Mouse (Mus musculus) forebrain, embryonic 12.5 days (tissue): ENCODE measurements around the gene Irf2bp1. TPM values are rescaled to one million over a fixed set of nuclear protein-coding genes. Genes with fewer than 3 reads are reported as not detected.

Experiments used
- ATAC-seq: fragments of 200-750 bp; cut with Nextera tagmentation; 2 replicates; pipeline ENCODE4 v1.8.0; 2017; ENCODE audit warnings: moderate TSS enrichment; ENCODE audit not compliant: low FRiP score
- H3K27ac ChIP-seq: fragments of 300-500 bp; sonication (generic); 2 replicates; pipeline ENCODE4 v1.5.1; 2016; ENCODE audit warnings: mild to moderate bottlenecking
- H3K27me3 ChIP-seq: fragments of 300-500 bp; sonication (generic); 2 replicates; pipeline ENCODE4 v1.6.1; 2016; ENCODE audit warnings: mild to moderate bottlenecking
- H3K36me3 ChIP-seq: fragments of 300-500 bp; sonication (generic); replicated peaks from 2 replicates; pipeline ENCODE4 v1.6.1; 2016; ENCODE audit warnings: mild to moderate bottlenecking
- H3K4me1 ChIP-seq: fragments of 300-500 bp; sonication (generic); 2 replicates; pipeline ENCODE4 v1.6.1; 2016
- H3K4me2 ChIP-seq: fragments of 300-500 bp; sonication (generic); 2 replicates; pipeline ENCODE4 v1.6.1; 2016; ENCODE audit warnings: mild to moderate bottlenecking, moderate library complexity
- H3K4me3 ChIP-seq: fragments of 300-500 bp; sonication (generic); replicated peaks from 2 replicates; pipeline ENCODE4 v1.5.1; 2016; ENCODE audit warnings: mild to moderate bottlenecking
- H3K9ac ChIP-seq: fragments of 300-500 bp; sonication (generic); 2 replicates; pipeline ENCODE4 v1.6.1; 2016; ENCODE audit warnings: mild to moderate bottlenecking
- H3K9me3 ChIP-seq: fragments of 300-500 bp; sonication (generic); 2 replicates; pipeline ENCODE4 v1.6.1; 2016
- WGBS: fragments of 180-500 bp; shearing (Covaris S2); methylation state at CpG from one replicate; pipeline ENCODE4 v1.1.7; 2016; 5-methylcytosine and 5-hydroxymethylcytosine counted together
- polyA plus RNA-seq: library from polyadenylated mRNA; unstranded; fragments of >200 nt; fragmentation: Nextera tagmentation; extraction: Ambion mirVana; gene quantifications from 2 replicates; pipeline ENCODE4 v1.2.1, GENCODE M21; 2016

Irf2bp1 gene
- polyA plus RNA-seq, 1 experiment from 2014 or later, result 39.8 TPM

GRCm38 (mm10) chr7:19048006-19048527, 44.2 kb downstream of the Irf2bp1 start:
- 90% methylated on average over 14 of the region's 14 CpGs for WGBS
- peaks cover 99% of the 10 kb centered on the region for H3K36me3 ChIP-seq
- H3K4me1 ChIP-seq, result no peaks in the 10 kb centered on the region
- H3K4me3 ChIP-seq, result no peak overlapping the region
- no peaks in the 10 kb centered on the region for H3K9me3 ChIP-seq
- no peaks in the 10 kb centered on the region for H3K27me3 ChIP-seq
- no peak overlapping the region for H3K9ac ChIP-seq
- no peak for ATAC-seq
- H3K27ac ChIP-seq, result no peak overlapping the region
- H3K4me2 ChIP-seq, result no peak overlapping the region

GRCm38 (mm10) chr7:19049252-19049651, 45.4 kb downstream of the Irf2bp1 start:
- Histone ChIP-seq H3K4me1 (peaks cover 5% of the 10 kb centered on the region), H3K9ac (no peak overlapping the region), H3K36me3 (peaks cover 88% of the 10 kb centered on the region), H3K9me3 (no peaks in the 10 kb centered on the region), H3K4me3 (no peak overlapping the region), H3K27me3 (no peaks in the 10 kb centered on the region), H3K27ac (no peak overlapping the region), H3K4me2 (no peak overlapping the region)
- ATAC-seq, result no peak
- 89% methylated on average over 5 of the region's 5 CpGs for WGBS

GRCm38 (mm10) chr7:19050172-19050571, 46.3 kb downstream of the Irf2bp1 start:
- Histone ChIP-seq H3K4me2 (no peak overlapping the region), H3K4me1 (peaks cover 13% of the 10 kb centered on the region), H3K36me3 (peaks cover 82% of the 10 kb centered on the region), H3K9me3 (no peaks in the 10 kb centered on the region), H3K27me3 (no peaks in the 10 kb centered on the region), H3K9ac (no peak overlapping the region), H3K4me3 (no peak overlapping the region), H3K27ac (no peak overlapping the region)
- WGBS, result 90% methylated on average over 8 of the region's 8 CpGs
- ATAC-seq, result no peak

- Histone ChIP-seq H3K4me2 (no peak overlapping the region), H3K9ac (no peak overlapping the region), H3K27ac (no peak overlapping the region), H3K4me1 (peaks cover 13% of the 10 kb centered on the region), H3K9me3 (no peaks in the 10 kb centered on the region), H3K36me3 (peaks cover 72% of the 10 kb centered on the region), H3K4me3 (no peak overlapping the region), H3K27me3 (no peaks in the 10 kb centered on the region)
- 84% methylated on average over 4 of the region's 4 CpGs for WGBS
- no peak for ATAC-seq
Measured at GRCm38 (mm10) chr7:19051161-19051560, 47.3 kb downstream of the Irf2bp1 start.

GRCm38 (mm10) chr7:19052345-19053135, 48.7 kb downstream of the Irf2bp1 start:
- no peak overlapping the region for H3K4me3 ChIP-seq
- H3K36me3 ChIP-seq, result peaks cover 58% of the 10 kb centered on the region
- H3K9me3 ChIP-seq, result no peaks in the 10 kb centered on the region
- WGBS, result 89% methylated on average over 15 of the region's 15 CpGs
- no peak overlapping the region for H3K4me2 ChIP-seq
- H3K27me3 ChIP-seq, result no peaks in the 10 kb centered on the region
- no peak for ATAC-seq
- H3K27ac ChIP-seq, result no peak overlapping the region
- no peak overlapping the region for H3K9ac ChIP-seq
- H3K4me1 ChIP-seq, result peaks cover 13% of the 10 kb centered on the region

- Histone ChIP-seq H3K36me3 (peaks cover 52% of the 10 kb centered on the region), H3K9me3 (no peaks in the 10 kb centered on the region), H3K9ac (no peak overlapping the region), H3K4me2 (no peak overlapping the region), H3K4me1 (peaks cover 13% of the 10 kb centered on the region), H3K4me3 (no peak overlapping the region), H3K27ac (no peak overlapping the region), H3K27me3 (no peaks in the 10 kb centered on the region)
- 88% methylated on average over 7 of the region's 7 CpGs for WGBS
- no peak for ATAC-seq
Measured at GRCm38 (mm10) chr7:19053136-19053532, 49.3 kb downstream of the Irf2bp1 start.

- peak; percentile 72 for ATAC-seq
- Histone ChIP-seq H3K27me3 (no peaks in the 10 kb centered on the region), H3K4me2 (peak within 1 kb of the TSS; percentile 53), H3K9me3 (no peaks in the 10 kb centered on the region), H3K9ac (peak within 1 kb of the TSS; percentile 25), H3K4me3 (peak within 1 kb of the TSS; percentile 21), H3K27ac (peak within 1 kb of the TSS; percentile 32; the same call in 1 of the 2 replicates), H3K4me1 (peaks cover 13% of the 10 kb centered on the region), H3K36me3 (peaks cover 41% of the 10 kb centered on the region)
- 25% methylated on average over 33 of the region's 33 CpGs for WGBS
Measured at GRCm38 (mm10) chr7:19054047-19054776, 50.4 kb downstream of the Irf2bp1 start, which contains the start of gene Rsph6a. Gene Rsph6a (plus strand): TSS chr7:19054690.

GRCm38 (mm10) chr7:19054777-19055076, 50.9 kb downstream of the Irf2bp1 start:
- Histone ChIP-seq H3K9me3 (no peaks in the 10 kb centered on the region), H3K4me3 (peak overlapping the region; percentile 21; the same call in 1 of the 2 replicates), H3K9ac (peak overlapping the region; percentile 25; the same call in 1 of the 2 replicates), H3K27me3 (no peaks in the 10 kb centered on the region), H3K4me2 (peak overlapping the region; percentile 53), H3K4me1 (peaks cover 13% of the 10 kb centered on the region), H3K27ac (no peak overlapping the region), H3K36me3 (peaks cover 36% of the 10 kb centered on the region)
- 60% methylated on average over 9 of the region's 9 CpGs for WGBS
- peak; percentile 25 for ATAC-seq

- whole genome bisulfite sequencing, result 90% methylated on average over 8 of the region's 8 CpGs
- Histone ChIP-seq H3K4me2 (no peak overlapping the region), H3K27ac (0 out of 2 replicates have a peak overlapping the region, but pooled peaks have one; percentile 2), H3K9ac (no peak overlapping the region), H3K36me3 (peaks cover 32% of the 10 kb centered on the region), H3K4me1 (peaks cover 13% of the 10 kb centered on the region), H3K4me3 (no peak overlapping the region), H3K27me3 (no peaks in the 10 kb centered on the region), H3K9me3 (no peaks in the 10 kb centered on the region)
- no peak for ATAC-seq
Measured at GRCm38 (mm10) chr7:19055108-19055507, 51.3 kb downstream of the Irf2bp1 start.

Other genes starting within 250 kb of the Irf2bp1 start
- gene Psg19, start 205.5 kb upstream of the Irf2bp1 start, polyA plus RNA-seq, result not detected in 2 replicates
- 0.12 TPM in 1 of 2 replicates, not detected in the other for gene Psg17, start 182.4 kb upstream of the Irf2bp1 start, polyA plus RNA-seq
- gene Mill2, start 164.1 kb upstream of the Irf2bp1 start, polyA plus RNA-seq, result 0.09 and 0.18 TPM in 2 replicates
- 1.8 and 3.1 TPM in 2 replicates for gene Pglyrp1, start 132.7 kb upstream of the Irf2bp1 start, polyA plus RNA-seq
- 39.7 and 41.0 TPM in 2 replicates for gene Ccdc61, start 93.6 kb upstream of the Irf2bp1 start, polyA plus RNA-seq
- gene Nova2, start 78.2 kb upstream of the Irf2bp1 start, polyA plus RNA-seq, result 10.8 and 11.3 TPM in 2 replicates
- 0.24 and 0.28 TPM in 2 replicates for gene Nanos2, start 16.6 kb upstream of the Irf2bp1 start, polyA plus RNA-seq
- gene Mypop, start 12.8 kb upstream of the Irf2bp1 start, polyA plus RNA-seq, result 3.3 and 4.6 TPM in 2 replicates
- gene Foxa3, start 19.5 kb downstream of the Irf2bp1 start, polyA plus RNA-seq, result 0.09 TPM in 1 of 2 replicates, not detected in the other
- gene Sympk, start 20.3 kb downstream of the Irf2bp1 start, polyA plus RNA-seq, result 50.6 and 53.2 TPM in 2 replicates
- not detected in 2 replicates for gene Rsph6a, start 50.6 kb downstream of the Irf2bp1 start, polyA plus RNA-seq
- 18.2 and 19.0 TPM in 2 replicates for gene Dmwd, start 72.2 kb downstream of the Irf2bp1 start, polyA plus RNA-seq
- 10.6 and 12.3 TPM in 2 replicates for gene Dmpk, start 79.8 kb downstream of the Irf2bp1 start, polyA plus RNA-seq
- gene Six5, start 90.5 kb downstream of the Irf2bp1 start, polyA plus RNA-seq, result 5.8 and 7.3 TPM in 2 replicates
- gene Gm4969, start 114.3 kb downstream of the Irf2bp1 start, polyA plus RNA-seq, result 1.1 and 1.8 TPM in 2 replicates
- gene Fbxo46, start 115.8 kb downstream of the Irf2bp1 start, polyA plus RNA-seq, result 18.4 and 23.1 TPM in 2 replicates
- 14.4 and 14.7 TPM in 2 replicates for gene Qpctl, start 145.2 kb downstream of the Irf2bp1 start, polyA plus RNA-seq
- 148 and 153 TPM in 2 replicates for gene Snrpd2, start 145.7 kb downstream of the Irf2bp1 start, polyA plus RNA-seq
- 1.1 and 1.3 TPM in 2 replicates for gene Gipr, start 162.1 kb downstream of the Irf2bp1 start, polyA plus RNA-seq
- 5.8 and 6.5 TPM in 2 replicates for gene Eml2, start 172.4 kb downstream of the Irf2bp1 start, polyA plus RNA-seq
- gene Gpr4, start 208.5 kb downstream of the Irf2bp1 start, polyA plus RNA-seq, result 1.6 and 1.7 TPM in 2 replicates
- 45.5 and 48.3 TPM in 2 replicates for gene Opa3, start 224.3 kb downstream of the Irf2bp1 start, polyA plus RNA-seq